Mouse (Mus musculus) left cerebral cortex, adult 8-10 months (tissue): ENCODE measurements around the gene Igsf9. TPM values are rescaled to one million over a fixed set of nuclear protein-coding genes. Genes with fewer than 3 reads are reported as not detected.

Source experiments
- DNase-seq, 2 experiments: peaks; one replicate each; pipeline ENCODE4 v3.0.0; 2022; ENCODE audit warnings: low spot score in 2 of 2
- total RNA-seq, 4 experiments: library from RNA; stranded (reverse); gene quantifications; 2 replicates each; pipeline ENCODE4 v1.2.4; 2022

The Igsf9 gene
- total RNA-seq, 4 experiments from 2014 or later: 5.2 to 9.1 (median 7.9) TPM

DNA sequence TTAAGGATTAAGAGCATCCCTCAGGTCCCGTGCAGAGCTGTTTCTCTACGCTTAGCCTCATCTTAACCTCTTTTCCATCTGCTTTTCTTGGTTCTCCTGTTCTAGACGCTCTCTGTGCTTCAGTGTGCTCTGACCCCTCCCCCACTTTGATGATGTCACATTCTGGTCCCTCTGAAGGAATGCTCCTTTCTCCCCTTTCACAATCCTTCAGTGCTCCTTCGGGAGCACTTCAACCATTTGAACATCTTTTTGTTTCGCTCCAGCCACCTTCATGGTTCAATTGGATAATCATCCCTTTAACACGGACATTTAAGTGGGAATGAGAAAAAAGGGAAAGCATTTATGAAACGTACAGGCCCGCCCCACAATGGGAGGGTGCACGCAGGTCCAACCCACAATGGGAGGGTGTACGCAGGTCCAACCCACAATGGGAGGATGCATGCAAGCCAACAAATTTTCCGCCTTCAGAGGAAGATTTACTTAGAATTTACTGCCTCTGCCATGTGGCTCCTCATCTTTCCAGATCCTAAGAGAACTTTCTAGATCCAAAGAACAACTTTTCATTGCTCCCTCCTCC, 13.2 kb upstream of the Igsf9 start:
- DNase-seq: no peak

DNA sequence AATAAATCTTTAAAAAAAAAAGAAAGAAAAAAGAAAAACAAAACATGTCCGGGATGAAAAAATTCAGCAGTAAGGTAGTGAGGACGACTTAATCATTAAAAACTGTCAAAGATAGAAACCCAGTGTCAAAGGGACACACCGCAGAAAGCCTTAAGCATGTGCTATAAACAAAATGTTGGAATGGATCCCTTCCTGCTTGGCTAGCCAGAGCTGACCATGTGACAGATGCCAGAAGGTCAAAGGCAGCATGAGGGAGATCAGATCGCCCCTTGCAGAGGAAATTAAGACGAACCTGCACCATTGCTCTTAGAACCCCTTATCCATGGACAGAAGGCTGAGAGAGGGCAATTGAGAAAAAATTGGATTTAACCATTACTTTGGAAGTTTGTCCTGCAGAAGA, 12.2 kb upstream of the Igsf9 start:
- DNase-seq: no peak

DNA sequence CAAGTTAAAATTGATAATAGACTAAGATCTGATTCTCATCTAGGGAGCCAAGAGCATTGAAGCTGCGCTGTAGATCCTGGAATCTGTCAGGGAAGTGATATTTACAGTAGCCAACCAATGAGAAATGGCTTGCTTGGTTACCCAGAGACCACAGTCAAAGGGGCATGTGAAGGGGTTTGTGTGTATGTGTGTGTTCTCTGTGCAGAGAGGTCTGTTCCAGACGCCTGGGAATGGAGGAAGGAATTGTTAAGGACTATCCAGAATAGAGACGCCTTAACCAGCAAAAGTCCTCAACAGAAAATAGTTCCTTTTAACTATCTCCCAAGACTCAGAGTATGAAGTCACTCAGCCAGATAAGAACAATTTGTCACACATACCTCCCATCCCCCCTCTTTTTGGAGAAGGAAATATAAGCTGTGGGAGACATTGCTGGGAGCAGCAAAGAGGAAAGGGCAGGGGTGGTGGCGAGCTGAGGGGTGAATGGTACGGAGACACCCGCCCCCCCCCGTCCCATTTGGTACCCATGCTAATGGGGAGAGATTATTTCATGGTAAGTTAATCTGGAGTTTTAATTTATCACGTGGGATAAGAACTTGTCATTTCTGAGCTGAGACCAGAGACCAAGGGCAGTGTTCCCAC, 11.7 kb upstream of the Igsf9 start:
- no peak for DNase-seq

DNA sequence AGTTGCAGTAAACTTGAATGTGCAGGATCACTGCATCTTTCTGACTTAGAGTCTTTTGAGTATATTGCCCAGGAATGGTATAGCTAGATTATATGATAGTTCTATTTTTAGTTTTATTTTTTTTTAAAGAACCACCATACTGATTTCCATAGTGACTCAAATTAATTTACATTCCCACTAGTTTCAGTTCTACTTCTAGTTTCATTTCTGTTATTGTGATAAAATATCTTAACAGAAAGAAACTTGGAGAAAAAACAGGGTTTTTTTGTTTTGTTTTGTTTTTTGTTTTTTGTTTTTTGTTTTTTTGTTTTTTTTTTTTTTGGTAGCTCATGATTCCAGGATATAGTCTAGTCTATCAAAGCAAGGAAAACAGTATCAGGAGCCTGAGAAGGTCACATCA, 8.7 kb upstream of the Igsf9 start:
- DNase-seq: no peak

DNA sequence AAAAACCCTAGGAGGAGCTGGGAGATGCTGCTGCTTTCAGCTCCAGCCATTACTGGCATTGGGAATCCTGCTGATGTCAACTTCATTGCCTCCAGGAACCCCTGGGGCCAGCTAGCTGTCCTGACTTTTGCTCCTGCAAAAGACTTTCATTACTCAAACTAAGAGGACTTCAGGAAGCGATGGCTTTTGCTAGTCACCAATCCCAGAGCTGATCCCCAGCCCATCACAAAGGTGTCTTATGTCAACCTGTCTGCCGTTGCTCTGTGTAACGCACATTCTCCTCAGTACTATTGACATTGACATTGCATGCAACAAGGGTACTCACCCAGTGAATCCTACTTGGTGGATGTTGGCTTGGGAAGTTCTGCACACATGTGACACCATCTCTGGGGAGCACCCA, 7.4 kb upstream of the Igsf9 start:
- no peak for DNase-seq

DNA sequence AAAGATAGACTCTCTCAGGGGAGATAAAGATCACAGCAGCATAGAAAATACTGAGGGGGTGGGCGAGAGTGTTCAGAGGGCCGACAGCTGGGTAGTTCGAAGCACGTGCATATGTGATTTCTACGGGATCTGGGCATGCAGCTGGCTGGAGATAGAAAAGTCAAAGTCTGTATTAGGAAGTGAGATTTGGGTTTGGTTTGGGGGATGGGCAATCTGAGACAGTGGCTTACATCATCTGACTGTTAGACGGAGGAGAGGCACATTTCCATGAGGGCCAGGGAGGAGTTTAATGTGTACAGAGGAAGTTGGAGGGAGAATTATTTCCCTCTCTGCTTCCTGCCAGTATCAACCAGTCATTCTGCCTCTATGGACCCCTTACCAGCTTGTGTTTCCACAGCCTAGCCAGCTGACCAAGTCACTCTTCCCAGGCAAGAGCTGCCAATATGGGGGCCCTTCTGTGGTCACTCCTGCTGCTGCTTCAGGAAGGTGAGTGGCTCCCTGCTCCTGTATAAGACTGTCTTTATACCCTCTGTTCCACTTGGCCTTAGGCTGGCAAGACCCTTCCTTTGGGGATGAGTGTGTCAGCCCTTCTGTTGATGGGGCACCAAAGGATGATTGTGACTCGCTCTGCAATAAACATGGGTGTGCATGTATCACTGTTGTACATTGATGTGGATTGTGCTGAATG, 6.4 kb upstream of the Igsf9 start, which contains the start of gene Slamf9:
Gene Slamf9 (plus strand): TSS at position 305 of the 688 bp plus-strand sequence.
- no peak for DNase-seq

DNA sequence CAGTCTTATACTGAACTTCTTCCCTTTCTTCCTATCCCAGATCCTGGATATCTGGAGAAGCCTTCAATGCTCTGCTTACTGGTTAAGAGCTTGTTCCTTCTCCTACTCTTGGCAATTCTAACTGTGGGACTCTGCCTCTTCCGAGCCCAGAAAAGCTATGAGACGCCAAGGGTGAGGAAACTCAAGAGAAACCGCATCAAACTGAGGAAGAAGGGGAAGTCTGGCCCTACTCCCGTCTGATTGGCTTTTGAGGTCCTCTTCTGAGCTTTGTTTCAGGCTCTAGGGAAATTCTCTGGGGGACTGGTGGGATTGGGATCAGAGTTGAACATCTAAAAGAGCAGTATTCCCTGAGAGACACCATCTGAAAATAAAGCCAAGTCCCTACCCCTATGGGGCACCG, 3.6 kb upstream of the Igsf9 start:
- DNase-seq: no peak

DNA sequence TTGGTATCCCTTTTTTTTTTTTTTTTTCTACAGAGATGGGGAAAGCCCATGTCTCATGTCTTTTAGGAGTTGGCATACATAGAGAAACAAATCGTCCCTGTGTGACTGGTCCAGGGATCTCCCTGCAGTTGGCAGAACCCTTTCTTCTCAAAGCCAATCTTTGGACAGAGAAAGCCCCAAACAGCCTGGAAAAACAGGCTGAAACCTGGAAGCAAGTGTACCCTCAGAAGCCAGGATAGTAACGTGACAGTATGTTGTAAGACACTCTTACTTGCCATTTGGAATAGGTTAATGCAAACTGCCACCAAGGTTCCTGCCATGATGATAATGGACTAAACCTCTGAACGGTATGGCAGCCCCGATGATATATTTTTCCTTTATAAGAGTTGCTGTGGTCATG, 1.2 kb upstream of the Igsf9 start:
- DNase-seq: no peak

DNA sequence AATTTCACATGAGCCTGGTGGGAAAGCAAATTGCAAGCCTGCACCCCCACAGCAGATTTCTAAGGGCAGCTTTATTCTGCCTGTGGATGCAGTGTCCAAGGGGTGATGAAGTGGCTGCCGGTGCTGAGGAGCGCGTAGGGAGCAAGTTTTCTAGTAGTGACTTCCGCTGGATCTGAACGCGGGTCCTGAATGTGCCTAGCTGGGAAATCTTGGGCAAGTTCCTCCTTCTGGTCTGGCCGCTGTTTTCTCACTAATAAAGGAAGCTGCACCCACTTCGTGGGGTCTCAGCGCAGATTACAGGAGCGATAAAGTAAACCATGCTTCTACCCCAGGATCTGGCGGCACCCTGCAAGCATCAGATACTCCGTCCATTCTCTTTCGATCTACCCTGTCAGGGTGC, 477 bp upstream of the Igsf9 start:
- DNase-seq: no peak

DNA sequence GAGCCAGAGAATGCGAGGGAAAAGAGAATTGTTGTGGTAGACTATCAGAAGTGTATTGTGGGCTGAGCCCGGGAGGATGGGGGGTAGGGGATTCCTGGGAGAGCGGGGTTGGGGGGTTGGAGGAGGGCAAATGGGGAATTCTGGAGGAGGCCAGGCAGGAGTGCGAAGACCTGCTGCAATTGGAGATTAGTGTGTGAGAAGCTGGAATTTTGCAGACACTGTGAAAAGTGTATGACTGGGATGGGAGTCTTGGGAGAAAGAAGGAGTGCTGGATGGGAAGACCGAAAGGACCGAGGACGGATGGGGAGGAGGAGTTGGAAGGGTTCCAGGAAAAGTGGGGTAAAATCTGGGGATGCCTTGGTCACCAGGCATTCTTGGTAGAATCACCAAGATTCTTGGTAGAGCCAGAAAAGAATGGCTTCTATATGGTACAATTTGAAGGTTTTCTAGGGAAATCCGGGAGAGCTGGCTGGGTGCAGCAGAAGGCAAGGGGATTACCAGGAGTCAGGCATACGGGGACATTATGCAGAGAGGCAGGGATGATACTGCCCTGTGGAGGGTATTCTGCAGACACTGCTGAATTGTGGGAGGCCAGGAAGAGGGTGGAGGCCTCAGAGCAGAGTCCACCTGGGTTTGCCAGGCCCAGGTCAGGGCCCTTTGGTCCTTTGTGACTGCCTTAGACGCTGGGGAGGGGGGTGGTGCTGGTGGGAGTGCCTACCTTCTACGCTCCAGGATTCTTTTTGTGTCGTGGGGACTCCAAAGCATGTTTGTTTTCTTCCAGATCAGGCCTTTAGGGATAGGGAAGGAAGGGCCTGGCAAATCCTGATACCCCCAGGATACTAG, 1.2 kb downstream of the Igsf9 start:
- DNase-seq: peak in 1 of 2 experiments; percentile 4

DNA sequence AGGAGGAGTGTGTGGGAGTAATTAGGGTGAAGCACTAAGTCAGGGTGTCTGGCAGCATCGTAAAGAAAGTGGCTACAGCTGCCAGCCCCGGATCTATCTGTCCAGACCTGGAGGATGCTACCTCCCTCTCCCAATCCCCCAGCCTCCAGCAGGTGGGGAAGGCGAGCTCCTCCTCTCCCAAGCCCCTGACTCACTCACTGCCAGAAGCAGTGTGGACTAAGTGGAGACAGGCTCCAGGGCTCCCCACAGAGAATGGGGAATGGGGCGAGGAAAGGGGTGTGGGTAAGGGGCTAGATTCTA, 1.7 kb downstream of the Igsf9 start:
- DNase-seq: peak in 1 of 2 experiments; percentile 4

DNA sequence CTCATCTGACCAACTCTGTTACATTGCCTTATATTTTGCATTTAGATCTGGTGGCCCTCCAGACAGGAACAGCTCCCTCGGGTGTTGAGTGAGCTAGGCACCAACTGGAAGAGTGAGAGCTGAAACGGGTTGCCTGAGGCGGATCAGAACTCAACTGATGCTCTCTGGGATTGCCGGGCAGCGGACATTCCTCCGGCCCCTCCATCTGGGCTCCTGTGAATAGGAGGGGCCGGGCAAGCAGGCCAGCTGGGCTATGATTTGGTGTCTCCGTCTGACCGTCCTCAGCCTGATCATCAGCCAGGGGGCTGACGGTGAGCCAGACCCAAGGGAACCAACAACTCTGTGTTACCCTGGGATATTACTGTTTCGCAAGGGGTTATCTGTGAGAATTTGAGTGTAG, 2.6 kb downstream of the Igsf9 start:
- peak in 1 of 2 experiments; percentile 6 for DNase-seq

DNA sequence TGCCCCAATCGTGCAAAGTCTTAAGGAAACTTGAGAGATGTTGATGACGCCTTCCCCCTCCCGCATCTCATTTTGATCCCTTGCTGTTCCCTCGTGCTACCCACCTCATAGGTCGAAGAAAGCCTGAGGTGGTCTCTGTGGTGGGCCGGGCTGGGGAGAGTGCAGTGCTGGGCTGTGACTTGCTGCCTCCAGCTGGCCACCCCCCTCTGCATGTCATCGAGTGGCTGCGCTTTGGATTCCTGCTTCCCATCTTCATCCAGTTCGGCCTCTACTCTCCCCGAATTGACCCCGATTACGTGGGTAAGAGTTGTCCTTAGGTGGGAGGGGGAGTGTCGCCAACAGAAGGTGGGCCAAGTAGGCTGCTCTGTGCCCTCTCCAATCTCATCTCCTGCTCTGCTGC, 3.1 kb downstream of the Igsf9 start:
- DNase-seq: no peak

DNA sequence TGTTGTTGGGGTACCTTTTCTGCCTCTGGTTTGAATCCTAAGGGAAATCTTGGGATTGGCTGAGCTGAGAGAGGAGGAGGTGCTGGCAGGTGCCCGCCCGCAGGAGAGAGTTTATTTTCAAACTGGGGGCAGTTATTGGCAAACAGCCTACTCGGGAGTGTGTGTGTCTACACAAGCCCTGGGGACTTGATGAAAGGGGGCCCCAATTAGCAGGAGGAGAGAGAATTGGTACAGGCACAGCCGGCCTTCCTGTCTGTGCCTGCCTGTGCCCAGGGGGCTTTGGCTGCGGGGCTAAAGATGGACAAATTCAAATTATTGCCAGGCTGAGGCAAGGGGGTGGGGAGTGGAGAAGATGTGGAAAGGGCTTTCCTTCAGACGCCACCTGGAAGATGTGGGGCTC, 4.2 kb downstream of the Igsf9 start:
- no peak for DNase-seq

DNA sequence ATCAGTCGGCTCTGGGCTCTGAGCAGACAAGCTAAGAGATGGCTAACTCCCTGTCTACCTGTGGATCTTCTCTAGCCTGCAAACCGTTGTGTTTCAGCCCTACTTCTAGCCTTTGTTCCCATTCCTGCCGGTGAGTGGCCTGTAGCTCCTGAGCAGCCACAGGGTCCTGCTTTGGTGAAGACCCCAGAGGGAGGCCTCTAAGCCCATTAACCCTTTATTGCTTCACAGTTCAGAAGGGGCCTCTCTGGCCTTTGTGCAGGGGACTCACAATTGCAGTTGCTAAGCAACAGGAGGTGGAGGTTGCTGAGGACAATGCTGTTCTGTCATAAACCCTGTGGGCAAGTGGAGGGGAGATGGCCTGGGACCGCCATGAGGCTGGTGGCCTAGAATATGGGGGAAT, 4.6 kb downstream of the Igsf9 start:
- no peak for DNase-seq

DNA sequence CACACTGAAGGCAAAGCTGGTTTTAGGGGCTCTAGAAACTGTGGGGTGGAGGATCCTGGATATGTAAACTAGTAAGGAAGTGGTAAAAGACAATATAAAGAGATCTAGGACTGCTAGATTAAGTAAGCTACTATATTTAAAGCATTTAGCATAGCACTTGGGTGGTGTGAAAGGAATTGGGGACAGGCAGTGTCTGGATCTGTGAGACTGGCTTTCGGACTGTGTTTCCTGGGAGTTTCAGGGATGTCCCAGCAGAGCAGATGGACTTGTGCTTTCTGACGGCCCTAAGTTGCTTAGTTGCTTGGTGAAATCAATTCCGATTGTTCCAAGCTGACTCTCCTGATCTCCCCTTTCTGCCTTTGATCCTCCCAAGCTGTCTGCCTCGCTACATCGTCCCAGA, 5.1 kb downstream of the Igsf9 start:
- DNase-seq: no peak

DNA sequence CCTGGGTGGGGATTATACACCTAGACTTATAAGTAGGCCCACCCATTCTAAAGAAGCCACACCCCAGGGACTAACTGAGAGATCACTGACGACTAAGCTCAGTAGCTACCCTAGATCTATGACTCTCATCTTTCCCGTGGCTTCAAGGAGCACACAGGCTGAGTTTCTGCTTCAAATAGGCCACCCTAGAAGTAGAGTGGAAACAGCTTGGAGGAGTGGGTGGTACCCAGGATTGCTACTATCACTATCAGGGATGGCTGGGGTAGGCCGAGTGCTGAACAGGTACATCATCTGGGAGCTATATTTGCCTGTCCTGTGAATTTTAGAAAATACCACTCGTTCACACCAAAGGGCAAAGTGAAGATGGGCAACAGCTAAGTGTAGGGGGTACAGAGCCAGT, 6.3 kb downstream of the Igsf9 start:
- no peak for DNase-seq

DNA sequence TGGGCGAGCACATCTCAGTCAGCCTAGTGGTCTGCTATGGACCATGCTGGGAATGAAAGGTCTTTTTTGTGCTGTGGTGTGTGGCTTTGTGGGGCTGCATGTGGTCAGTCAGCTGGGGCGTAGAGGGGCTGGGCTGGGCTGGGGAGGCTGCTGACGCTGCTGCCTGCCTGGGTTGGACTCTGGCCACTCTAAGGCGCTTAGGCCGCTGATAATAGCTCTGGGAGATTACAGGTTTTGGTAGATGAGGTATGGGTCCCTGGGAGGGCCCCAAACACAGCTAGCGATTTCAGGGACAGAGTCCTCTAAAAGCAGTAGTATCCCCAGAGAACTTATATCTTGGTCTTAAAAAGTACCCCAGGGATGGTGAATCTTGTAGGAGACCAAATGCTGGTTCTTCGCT, 7.2 kb downstream of the Igsf9 start:
- no peak for DNase-seq

DNA sequence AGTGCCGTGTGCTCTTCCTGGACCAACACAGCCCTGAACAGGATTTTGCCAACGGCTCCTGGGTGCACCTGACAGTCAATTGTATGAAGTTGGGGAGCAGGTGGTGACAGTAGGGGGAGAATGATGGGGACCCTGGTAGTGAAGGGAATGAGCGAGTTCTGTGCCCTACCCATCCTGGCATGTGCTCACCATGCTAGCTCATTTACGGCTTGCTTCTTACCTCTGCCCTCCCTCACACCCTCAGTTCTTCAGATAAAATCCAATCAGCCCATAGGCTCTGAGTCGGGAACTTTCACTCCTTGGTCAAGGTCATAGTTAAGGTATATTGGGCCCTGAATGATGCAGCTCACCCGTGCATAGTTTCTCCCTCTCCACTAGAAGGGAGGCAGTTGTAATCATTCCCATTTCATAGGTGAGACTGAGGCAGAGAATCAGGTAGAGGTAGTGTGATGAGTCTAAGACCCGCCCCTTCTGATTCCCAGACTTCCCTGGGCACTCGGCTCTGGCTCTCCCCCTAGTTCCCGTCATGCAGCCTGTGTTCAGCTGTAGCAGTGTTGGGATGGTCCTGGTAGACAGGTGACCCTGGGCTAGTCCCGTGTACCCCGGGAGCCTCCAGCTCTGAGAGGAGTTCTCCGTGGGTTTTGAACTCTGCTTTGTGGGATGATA, 8.1 kb downstream of the Igsf9 start:
- DNase-seq: no peak

DNA sequence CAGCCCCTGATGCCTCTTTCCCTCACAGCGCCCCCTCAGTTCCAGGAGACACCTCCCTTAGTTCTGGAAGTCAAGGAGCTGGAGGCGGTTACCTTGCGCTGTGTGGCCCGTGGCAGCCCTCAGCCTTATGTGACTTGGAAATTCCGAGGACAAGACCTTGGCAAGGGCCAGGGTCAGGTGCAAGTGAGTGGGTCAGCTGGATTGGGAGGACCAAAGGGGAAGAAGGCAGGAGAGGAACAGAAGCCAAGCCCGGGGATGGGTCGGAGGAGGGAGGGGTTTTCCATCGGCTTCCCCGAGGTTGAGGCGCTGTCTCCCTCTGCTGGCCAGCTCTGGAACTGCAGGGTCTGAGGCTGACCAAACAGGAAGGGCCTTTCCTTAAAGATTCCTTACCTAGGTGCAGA, 8.7 kb downstream of the Igsf9 start:
- DNase-seq: peak; percentile 39 to 97

DNA sequence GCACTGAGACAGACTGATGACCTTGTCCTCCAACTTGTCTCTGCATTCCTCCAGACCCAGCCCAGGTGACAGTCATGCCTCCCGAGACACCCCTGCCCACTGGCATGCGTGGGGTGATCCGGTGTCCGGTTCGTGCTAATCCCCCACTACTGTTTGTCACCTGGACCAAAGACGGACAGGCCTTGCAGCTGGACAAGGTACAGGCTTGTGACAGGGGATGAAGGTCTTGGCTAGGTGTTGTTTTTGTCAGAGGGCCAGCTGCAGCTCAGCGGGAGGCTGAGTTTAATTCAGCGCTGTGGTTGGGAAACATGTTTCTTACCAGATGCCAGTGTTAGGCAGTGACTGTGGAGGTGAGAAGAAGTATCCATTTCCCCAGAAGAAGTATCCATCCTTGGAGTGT, 10.5 kb downstream of the Igsf9 start:
- DNase-seq: no peak

DNA sequence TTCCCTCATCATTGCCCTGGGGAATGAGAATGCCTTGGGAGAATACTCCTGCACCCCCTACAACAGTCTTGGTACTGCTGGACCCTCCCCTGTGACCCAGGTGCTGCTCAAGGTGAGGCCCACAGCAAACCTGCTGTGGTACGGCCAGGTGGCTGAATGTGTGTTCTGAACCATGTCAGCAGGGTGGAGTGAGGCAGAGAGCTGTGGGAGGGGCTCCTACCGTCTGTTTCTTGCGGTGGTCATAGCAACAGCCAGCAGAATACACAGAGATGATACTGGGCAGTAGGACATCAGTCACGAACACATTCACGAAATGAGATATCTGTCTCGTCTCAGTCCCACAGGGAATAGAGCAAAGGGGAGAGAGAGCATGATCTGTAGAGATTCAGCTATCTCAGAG, 11.9 kb downstream of the Igsf9 start:
- DNase-seq: no peak
